Mouse (Mus musculus) MN1 (cell line): ENCODE data around the gene Kcp.
A peak's percentile ranks its signal among the peaks of the same experiment; 100 is the strongest.

Experiments used
- DNase-seq: peaks from one replicate; pipeline ENCODE4 v3.0.0-alpha.2; 2016; ENCODE audit warnings: low spot score

Gene Kcp

DNA sequence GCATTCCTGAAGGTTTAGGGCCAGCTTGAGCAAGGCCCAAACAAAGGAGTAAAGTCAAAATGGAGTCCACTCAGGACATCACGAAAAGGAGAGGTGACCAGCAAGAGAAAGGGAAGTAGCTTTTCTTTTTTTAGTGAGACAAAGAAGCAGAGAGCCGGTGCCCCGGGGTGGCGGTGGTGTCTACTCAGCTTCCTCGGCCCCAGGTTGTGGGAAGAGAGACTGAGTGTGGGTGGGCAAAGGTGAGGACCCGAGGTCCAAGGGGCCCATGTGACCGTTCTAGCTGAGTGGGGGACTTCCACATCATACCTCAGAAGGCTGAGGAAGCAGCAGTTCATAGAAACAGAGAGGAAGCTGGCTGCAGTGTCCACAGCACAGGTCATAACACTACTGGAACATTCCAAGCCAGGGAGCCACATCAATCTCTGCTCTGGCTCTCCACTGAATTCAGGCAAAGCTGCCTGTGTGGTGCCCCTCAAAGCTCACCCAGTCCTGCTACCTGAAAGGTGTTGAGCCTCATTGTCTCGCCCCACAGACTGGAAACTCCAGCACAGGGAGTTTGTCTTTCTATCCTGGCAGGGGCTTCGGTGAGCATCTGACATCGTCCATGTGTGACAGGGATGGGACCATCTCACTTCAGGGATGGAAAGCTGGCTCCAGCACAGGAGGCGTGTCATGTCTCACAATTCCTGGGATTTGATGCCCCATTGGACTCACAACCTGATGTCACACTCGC lies 15.7 kb upstream of the Kcp start:
- DNase-seq: no peak

DNA sequence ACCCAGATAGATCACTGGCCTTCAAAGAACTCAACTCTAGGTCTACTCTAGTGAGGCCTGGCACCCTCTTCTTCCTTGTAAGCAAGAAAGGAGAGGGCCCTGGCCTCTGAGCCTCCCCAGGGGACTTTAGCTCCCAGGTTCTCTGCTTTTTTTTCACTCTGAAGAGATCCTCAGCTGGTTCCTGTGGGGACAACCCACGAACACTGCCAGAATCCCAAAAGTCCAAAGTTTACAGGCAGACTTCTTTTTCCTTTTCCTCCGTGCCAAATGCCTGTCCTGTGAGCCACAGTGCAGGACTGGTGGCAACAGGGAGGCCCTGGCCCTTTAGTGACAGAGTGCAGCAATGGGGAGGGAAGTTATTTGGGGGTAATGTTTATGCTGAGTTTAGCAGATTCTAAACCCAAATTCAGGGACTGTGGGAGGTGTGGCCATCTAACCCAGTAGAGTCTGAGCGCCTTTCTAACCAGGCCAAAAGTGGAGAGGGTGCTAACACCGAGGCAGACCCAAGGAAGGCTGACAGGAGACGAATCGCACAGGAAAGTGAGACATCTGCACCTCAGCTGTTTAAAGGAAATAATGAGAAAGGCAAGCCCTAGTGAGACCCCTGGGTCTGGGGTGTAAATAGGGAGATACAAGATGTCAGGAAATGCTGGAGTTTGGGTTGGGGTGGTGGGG lies 15.0 kb upstream of the Kcp start:
- DNase-seq: no peak

DNA sequence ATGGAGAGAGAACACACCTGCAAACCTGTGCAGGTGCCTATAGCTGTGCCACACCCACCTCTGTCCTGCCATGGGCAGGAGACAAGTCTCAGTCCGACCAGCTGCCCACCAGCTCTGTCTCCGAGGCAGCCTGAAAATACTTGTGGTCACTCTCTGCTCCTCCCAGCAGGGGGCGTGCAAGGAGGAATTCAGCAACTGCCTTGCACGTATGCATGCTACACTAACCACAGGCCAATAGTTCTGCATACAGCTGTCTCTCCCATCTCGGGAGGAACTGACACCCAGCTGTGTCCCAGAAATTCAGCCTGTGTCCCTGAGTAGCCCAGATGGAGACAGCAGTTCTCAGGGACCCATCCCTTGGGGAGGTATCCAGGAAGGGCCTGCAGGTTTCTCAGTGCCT lies 9.4 kb upstream of the Kcp start:
- peak; percentile 74 for DNase-seq

DNA sequence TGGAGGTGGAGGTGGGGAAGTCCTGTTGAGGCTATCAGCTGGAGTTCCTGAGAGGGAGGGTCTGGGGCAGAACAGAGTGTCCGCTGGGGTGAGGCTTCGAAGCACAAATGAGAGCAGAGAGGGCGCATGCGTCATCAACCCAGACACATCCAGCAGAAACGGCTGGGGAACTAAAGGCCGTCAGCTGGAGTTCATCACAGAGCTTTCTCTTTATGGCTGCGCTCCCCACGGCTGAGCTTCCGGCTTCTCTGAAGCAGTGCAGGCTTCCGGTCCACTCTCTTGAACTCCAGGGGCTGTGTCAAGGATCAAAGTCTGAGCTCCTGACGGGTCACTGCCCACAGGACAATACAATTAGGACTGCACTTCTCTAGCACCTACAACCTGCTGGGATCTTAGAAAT lies 5.5 kb upstream of the Kcp start:
- peak; percentile 80 for DNase-seq

DNA sequence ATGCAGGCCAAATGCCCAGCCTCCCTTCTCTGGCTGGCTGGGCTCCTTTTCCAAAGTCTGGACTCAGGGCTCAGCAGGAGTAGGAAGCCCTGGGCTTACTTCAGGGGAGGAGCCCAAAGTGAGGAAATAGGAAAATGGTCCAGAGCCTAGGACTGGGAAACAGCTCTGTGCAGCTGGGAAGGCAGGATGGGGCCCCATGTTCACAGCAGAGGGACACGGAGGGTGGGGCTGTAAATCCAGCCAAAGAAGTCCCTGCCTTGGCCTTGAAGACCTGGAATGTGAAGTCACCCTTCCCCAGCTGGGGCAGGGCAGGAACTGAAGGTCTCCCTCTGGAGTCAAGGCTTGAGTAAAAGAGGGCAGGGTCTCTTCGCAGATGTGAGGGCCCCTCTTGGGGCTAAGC lies 1.3 kb upstream of the Kcp start:
- DNase-seq: no peak

DNA sequence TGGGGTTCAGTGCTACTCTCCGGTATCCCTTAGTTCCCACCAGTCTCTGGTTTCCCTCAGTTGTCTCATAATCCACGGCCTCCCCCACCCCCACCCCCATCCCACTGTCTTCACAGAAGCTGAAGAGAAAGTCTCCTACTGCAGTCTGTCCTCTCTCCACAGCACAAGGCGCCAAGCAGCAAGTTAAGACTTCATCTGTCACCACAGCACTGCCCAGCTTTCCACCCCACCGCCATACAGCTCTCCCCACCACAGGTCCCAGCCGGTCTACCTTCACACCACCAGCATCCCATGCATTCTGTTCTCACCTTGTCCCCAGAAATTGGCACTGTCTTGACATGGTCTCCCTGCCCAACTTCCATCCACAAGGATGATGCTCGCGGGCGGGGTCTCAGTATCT lies 918 bp downstream of the Kcp start:
- DNase-seq: no peak

DNA sequence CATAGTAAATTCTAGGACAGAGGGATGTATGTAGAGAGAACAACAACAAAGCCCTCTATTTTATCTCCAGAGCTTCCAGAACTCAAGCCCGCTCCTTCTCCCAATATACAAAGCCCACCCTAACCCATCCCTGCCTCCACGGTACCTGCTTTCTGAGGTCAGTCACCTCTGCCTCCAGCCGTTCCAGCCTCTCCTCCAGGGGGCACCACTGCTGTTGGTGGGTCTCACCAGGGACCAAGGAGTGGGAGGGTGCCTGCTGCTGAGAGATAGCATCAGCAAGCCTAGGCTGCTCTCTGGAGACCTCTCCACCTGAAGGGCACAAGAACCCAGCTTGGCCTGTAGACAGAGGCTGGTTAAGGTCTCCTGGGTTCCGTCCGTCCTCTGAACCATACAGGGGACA lies 2.3 kb downstream of the Kcp start:
- no peak for DNase-seq

DNA sequence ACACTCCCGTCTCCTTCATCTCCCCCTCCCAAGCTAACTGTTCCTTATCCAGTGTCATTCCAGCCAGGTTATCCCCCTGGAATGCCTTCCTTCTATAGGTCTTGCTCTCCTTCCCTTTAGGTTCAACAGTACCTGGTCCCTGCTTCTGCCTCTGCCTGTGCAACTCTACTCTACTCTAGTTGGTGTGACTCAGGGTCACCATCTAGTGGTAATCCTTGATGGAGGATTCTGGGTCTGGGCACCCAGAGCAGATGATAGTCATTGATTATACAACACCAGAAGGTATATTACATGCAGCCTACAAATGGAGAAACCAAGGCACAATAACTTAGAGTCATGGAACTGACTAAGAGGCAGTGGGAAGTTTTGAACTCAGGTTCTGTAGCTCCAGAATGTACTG lies 6.2 kb downstream of the Kcp start:
- DNase-seq: no peak

DNA sequence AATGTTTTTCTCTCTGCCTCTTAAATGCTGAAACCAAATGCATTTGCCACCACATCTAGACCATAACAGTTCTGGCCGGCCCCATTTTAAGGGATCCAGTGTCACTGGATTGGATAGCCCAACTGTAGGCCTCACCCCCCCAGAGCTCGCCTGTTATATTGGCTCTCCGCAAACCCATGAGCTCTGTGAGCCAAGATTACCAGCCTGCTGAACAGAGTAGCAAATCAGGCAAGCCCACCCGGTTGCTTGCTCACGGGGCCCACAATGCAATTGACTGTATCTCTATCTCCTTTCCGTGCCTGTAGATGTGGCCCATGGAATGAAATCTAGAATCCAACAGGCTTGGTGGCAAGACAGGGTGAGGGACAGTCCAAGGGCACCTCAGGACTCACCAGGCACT lies 6.9 kb downstream of the Kcp start:
- no peak for DNase-seq

DNA sequence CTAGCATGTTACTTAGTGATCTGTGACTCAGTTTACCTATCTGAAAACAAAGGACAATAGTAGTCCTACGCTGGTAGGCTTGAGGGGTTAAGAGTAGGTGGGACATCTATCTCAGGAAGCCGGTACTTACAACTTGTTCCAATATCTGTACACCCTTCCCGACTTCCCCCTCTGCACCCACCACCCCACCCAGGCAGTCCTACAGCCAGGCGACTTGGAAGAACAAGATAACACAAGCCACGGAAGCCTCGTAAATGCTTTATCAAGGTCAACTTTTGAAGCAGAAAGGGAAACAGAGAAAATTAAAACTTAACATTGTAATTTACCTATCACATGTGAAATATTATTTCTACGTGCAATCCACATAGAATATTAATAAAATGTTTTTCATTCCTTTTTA lies 7.6 kb downstream of the Kcp start:
- no peak for DNase-seq

DNA sequence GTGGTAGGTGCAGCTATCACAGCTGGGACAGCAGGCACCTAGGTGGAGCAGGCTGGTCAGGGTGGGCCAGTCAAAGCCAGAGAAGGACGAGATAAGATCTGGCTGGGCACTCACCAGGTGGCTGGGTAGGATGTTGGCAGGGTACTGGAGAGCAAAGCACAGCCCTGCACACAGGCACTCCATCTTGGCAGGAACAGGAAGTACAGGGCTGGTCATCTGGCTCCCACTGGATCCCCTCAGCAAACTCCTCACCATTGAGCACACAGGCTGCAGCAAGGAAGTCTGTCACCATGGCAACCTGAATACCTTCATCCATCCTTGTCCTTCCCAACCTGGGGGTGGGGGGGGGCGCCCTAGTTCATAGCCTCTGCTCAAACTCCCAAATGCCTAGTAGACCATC lies 10.0 kb downstream of the Kcp start:
- peak; percentile 18 for DNase-seq

DNA sequence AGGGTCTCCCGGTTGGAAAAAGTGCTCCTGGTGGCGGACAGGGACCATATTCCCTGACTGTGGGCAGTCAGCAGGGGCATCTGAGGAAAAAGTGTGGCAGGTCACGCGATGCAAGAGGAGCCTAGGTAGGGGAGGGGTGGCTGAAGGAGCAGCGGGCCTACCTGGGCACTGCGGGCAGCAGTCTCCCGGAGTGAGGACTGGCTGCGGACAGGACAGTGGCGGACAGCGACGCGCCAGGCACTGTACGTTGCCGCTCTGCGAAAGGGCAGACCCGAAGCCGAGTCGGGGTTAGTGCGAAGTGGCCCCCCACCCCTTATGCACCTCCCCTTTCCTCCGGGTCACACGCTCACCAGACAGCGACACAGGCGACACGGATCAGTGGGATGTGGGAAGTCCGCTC lies 11.5 kb downstream of the Kcp start:
- no peak for DNase-seq

DNA sequence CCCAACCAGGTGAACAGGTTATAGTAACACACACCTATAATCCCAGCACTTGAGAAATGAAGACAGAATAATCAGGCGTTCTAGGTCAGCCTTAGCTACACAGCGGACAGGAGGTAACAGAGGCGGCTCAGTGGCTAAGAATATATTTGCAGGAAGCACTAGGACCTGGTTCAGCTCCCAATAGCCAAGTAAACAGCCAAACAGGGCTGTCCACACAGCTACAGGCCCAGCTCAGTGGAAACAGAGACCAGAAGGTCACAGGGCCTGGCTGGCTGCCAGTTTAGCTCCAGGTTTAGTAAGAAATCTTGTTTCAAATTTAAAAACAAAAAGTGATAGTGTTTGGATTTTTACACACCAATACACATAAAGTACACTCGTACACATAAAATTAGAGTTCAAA lies 13.7 kb downstream of the Kcp start:
- DNase-seq: no peak

DNA sequence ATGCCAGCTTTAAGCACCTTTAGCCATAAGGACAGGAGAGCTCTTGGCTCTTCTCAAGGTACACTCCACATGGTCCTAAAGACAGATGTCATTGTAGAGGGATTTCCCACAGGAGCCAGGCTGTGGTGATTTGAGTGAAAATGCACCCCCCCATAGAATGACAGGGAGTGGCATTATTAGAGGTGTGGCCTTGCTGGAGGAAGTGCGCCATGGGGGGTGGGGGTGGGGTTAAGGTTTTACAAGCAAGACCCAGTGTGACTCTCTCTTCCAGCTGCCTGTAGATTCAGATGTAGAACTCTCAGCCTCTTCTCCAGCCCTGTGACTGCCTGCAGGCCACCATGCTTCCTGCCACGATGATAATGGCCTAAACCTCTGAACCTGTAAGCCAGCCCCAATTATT lies 21.8 kb downstream of the Kcp start:
- no peak for DNase-seq

DNA sequence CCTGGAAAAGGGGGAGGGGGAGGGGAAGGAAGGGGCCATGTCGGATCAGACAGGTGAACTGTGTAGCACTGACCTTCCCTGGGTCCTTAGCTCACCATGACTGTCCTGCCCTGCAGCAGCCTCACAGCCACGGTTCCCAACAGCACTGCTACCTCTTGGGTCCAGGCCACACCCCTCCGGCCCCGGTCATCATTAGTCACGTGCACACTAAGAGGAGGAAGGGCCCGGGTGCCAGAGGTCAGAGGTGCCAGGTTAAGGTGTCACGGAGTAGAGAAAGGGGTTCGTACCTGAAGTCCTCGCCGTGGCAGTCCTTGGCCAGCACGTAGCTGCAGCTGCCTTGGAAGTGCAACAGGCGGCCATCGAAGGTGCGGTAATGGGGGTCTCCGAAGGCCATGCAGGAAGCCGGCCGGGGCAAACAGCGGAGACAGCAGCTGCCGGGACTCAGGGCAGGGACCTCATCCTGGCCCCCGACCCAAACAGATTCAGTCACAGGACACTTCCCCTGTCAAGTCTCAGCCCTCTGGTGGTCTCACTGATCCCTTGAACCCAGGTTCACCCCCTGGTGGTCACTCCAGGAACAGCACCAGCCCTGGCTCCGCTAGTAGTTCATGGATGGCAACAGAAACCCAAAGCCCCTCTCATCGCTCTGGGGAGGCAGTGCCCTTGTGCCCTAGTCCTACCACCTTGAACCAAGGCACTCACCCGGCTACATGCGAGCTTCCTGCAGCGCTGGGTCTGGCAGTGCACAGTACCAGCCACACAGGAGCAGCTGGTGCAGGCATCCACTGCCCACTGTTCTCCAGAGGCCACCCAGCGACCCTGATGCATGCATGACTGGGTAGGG lies 22.8 kb downstream of the Kcp start:
- peak; percentile 48 for DNase-seq

DNA sequence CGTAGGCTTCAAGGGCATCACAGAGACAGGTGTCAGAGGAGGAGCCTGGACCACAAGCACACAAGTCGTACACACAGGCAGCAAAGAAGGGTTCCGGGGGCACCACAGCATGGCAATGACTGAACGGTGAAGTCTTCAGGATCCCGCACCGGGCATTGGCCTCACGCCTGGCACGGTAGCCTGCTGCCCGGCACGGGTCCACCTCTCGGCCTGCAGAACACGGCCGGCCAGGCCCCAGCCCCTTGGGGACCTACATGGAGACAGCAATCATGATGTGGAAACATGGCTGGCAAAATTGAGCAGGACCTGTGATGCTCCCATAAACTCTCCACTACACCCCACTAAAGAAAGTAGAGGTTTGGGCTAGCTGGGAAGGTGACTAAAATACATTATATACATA lies 25.1 kb downstream of the Kcp start:
- no peak for DNase-seq

DNA sequence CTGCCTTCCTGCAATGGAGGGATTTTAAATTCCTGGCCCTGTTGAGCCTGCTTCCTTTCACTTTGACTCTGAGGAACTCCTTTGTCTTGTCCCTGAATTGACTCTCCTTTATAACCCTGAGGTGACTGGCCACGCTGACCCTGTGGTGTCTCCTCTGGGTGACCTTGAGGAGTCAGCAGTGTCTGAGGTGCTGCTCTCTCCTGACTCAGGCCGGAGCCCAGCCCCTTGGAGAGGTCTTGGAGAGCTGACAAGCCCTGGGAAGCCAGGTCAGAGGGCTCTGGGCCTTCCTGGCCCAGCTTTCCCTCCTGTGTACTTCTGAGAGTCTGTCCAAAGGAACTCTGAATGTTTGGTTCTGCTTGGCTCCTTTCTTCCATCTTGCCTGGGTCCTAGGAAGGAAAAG lies 33.0 kb downstream of the Kcp start:
- DNase-seq: no peak

DNA sequence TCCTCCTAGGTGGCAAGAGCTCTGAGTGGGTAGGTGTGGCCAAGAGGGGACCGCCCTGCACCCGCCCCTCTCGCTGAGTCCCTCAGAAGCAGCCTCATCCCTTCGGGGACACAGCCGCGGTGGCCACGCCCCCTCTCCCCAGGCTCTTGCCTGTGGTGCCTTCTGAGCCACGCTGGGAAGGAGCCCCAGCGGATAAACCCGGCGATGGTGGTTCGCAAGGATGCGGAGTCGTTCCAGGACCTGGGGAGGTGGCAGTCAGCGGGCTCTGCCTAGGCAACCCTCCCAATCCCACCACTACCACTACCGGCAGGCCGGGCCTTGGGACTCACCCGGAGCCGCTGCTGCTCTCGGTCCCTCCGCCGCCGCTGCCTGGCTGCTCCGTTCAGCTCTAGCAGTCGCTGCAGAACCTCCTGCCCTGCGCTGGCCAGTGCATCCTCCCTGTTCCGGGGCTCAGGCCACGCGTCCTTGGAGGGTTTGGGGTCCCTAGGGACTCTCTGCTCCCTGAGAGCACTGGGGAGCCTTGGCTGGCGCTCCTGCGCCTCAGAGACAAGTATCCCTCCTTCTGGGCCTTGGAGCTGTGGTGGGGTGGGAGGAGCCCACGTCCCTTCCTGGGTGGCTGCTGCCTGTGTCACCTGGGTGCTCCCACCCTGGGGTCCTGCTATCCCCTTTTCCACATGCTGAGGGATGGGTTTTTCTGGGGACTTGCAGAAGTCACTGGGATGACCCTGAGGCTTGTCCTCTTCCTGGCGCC lies 33.6 kb downstream of the Kcp start:
- peak; percentile 93 for DNase-seq

DNA sequence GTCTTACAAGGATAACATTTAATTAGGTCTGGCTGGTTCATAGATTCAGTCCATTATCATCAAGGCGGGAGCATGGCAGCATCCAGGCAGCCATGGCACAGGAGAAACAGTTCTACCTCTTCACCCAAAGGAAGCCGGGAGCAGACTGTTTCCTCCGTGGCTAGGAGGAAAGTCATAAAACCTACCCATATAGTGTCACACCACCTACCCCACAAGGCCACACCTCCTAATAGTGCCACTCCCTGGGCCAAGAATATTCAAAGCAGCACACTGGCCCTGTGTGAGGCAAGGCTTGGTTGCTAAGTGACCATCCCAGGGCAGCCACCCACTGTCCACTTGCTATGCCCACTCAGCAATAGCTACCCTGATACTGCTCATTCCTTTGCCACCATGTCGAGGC lies 36.6 kb downstream of the Kcp start, which contains the start of gene Atp6v1fnb:
Gene Atp6v1fnb, plus strand, starts transcription at position 301 of the 400 bp plus-strand sequence.
- no peak for DNase-seq

DNA sequence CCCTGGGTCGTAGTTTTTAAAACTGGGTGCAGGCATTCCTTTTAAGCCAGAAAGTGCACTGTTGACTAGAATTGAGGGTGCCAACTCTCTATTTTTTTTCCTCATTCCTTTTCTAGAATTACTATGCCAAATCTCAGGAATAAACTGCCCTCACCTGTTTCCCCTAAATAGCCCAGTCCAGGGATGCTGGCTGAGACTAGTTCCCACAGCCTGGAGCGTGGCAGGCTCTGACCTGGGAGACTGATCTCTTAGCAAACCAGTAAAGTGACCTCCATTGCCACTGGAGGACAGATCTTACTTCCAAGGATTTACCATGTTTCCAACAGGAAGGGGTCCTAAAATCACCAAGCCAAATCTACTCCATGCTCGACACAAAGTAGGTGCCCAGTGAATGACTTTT lies 38.9 kb downstream of the Kcp start:
- DNase-seq: no peak

DNA sequence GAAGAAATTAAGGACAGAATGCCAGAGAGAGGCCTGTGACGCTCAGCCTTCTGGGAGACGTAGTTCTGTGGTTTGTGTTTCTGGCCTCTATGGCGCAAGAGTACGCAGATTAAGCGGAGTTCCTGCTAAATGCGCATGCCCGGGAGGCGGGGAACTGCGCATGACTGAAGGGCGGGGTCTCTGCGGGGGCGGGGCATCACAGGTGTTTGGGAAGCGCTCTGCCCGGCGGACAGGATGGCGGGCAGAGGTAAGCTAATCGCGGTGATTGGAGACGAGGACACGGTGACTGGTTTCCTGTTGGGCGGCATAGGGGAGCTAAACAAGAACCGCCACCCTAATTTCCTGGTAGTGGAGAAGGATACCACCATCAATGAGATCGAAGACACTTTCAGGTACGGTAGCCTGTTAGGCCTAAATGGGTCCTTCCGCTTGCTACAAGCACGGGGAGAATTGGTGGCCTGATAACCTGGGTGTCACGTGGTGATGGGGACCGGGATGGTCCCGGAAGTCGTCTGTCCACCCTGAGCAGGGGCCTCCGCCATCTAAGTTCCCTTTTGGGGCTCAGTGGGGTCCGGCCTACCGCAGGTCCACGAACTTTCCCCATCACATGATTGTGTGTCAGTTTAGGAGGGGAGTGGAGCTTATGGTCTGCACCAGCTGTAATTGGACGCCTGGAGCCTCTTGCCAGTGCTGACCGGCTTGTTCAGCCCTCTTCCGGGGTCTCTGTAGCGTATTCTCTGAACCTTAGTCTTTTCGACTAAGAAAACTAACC lies 40.0 kb downstream of the Kcp start, which contains the start of gene Atp6v1f:
Gene Atp6v1f, plus strand, starts transcription at position 136 of the 772 bp plus-strand sequence.
- peak; percentile 97 for DNase-seq
